Mouse (Mus musculus): ENCODE results near the gene Tenm4. TPM values are rescaled to one million over a fixed set of nuclear protein-coding genes. Genes with fewer than 3 reads are reported as not detected.

Gene Tenm4
- polyA plus RNA-seq, 3 experiments from 2014 or later, result 0.05 TPM; not detected in 2

GRCm38 (mm10) chr7:96484006-96484581 lies 313.0 kb downstream of the Tenm4 start:
- ATAC-seq, result no peak

- no peak for ATAC-seq
Measured at GRCm38 (mm10) chr7:96489348-96490076, 318.5 kb downstream of the Tenm4 start.

GRCm38 (mm10) chr7:96491896-96492295 lies 320.9 kb downstream of the Tenm4 start:
- no peak for ATAC-seq

- no peak for ATAC-seq
Measured at GRCm38 (mm10) chr7:96492696-96493095, 321.6 kb downstream of the Tenm4 start.

GRCm38 (mm10) chr7:96494057-96494456 lies 323.0 kb downstream of the Tenm4 start:
- ATAC-seq, result no peak

- no peak for ATAC-seq
Measured at GRCm38 (mm10) chr7:96500108-96500507, 329.1 kb downstream of the Tenm4 start.

- no peak for ATAC-seq
Measured at GRCm38 (mm10) chr7:96500797-96501196, 329.8 kb downstream of the Tenm4 start.

- ATAC-seq, result no peak
Measured at GRCm38 (mm10) chr7:96502321-96502973, 331.4 kb downstream of the Tenm4 start.

- ATAC-seq, result no peak
Measured at GRCm38 (mm10) chr7:96505538-96505937, 334.5 kb downstream of the Tenm4 start.

- ATAC-seq, result no peak
Measured at GRCm38 (mm10) chr7:96507046-96507445, 336.0 kb downstream of the Tenm4 start.

GRCm38 (mm10) chr7:96510396-96510795 lies 339.4 kb downstream of the Tenm4 start:
- no peak for ATAC-seq

- no peak for ATAC-seq
Measured at GRCm38 (mm10) chr7:96511018-96511609, 340.1 kb downstream of the Tenm4 start.

GRCm38 (mm10) chr7:96511953-96512511 lies 341.0 kb downstream of the Tenm4 start:
- ATAC-seq, result no peak

- no peak for ATAC-seq
Measured at GRCm38 (mm10) chr7:96519216-96519615, 348.2 kb downstream of the Tenm4 start.

- ATAC-seq, result no peak
Measured at GRCm38 (mm10) chr7:96521956-96522355, 350.9 kb downstream of the Tenm4 start.

GRCm38 (mm10) chr7:96523673-96524072 lies 352.6 kb downstream of the Tenm4 start:
- ATAC-seq, result no peak

GRCm38 (mm10) chr7:96524486-96525205 lies 353.6 kb downstream of the Tenm4 start:
- no peak for ATAC-seq

- no peak for ATAC-seq
Measured at GRCm38 (mm10) chr7:96525344-96525743, 354.3 kb downstream of the Tenm4 start.

GRCm38 (mm10) chr7:96530571-96531426 lies 359.8 kb downstream of the Tenm4 start:
- ATAC-seq, result no peak

GRCm38 (mm10) chr7:96531954-96532737 lies 361.1 kb downstream of the Tenm4 start:
- no peak for ATAC-seq
